Mouse (Mus musculus) naive thymus-derived CD4-positive, alpha-beta T cell, adult 5 months (primary cell): Measurements from ENCODE around the gene Trmt2b. TPM values are rescaled to one million over a fixed set of nuclear protein-coding genes. Genes with fewer than 3 reads are reported as not detected.

Source experiments
- polyA plus RNA-seq: library from polyadenylated mRNA; unstranded; fragments of 100-300 nt; shearing (Covaris generic); gene quantifications from one replicate; pipeline ENCODE4 v1.2.1, GENCODE M21; 2017

Trmt2b gene
- polyA plus RNA-seq = 22.0 TPM

DNA sequence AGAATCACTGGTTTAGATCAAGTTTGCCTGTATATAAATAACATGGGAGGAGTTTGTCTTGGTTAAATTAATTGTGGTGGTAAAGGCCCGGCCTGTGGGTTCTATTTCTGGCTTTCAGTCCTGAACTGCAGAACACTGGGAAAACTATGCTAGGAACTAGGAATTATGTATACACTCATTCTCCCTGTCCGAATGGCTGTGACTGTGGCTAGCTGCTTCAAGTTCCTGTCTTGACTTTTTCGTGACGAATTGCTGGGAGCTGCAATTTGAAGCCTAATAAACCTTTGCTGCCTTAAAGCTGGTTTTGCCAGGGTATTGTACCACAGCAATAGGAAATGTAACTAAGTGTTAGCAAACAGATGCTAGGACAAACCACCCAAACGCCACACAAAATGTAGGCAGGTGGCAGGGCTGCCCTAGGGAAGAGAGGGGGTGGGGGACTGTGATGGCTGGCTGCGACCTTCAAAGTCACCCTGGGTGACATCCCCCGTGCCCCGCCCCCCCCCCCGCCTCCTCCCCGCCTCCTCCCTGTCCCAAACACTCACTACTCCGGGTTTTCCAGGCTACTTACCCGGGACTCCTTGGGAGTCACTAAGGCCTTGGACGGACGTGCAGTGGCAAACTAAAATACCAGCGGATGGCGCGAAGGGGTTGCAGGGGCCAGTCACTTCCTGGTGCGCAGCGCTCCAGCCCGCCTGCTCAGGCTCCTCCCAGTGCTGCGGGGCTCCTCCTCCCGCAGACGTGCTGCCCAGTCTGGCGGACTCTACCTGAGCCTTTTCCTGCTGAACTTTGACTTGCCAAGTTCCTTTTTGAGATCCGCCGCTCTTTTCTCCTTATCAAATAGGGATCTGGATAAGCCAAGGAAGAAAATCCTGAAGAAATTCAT lies at the start of gene Trmt2b:
TSS of gene Trmt2b (minus strand) at position 710 of the 886 bp plus-strand sequence.

DNA sequence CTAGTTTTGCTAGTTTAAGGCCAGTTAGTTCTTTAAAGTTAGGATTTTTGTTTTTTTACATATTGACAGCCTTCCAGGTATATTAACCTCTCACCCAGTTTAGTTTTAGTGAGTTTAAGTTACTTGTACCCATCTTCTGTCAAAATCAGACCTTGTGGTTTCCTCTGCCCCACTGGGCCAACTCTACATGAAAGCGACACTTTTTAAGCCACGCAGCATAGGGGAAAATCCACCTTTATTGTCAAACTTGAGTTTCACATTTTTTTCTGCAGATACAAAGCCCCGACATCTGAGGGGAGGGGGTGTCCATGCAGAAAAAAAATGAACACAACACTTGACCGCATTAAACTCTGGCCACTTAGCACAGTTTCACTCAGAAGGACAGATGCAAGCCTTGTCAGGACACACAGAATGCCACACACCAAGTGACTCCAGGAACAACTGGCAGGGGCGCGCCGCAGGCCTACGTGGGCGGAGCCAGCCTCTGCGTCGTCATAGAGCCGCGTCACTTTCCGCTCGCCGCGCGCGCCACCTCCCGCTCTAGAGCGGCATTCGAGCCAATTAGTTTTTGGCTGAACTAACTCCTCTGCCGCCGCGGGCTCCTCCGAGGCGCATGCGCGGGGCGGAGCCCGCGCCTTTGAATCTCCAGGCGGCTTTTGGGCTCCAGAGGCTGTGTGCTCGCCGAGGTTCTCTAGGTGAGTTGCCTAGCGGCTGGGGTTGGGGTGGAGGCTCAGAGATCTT lies 30.9 kb upstream of the Trmt2b start, which contains the start of gene Cenpi:
TSS of gene Cenpi (plus strand) at position 551 of the 741 bp plus-strand sequence.

DNA sequence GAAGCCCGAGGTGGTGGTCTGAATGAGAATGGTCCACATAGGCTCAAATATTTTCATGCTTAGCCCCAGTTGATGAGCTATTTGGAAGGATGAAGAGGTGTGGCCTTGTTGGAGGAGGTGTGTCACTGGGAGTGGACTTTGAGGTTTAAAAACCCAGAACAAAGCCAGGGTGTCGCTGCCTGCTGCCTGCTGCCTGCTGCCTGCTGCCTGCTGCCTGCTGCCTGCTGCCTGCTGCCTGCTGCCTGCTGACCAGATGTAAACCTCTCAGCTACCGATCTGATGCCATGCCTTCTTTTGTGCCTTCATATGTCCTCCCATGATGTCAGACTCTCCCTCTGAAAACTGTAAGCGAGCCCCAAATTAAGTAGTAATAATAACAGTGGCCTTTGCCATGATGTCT lies 54.9 kb downstream of the Trmt2b start, which contains the start of gene Nox1:
TSS of gene Nox1 (minus strand) at position 101 of the 400 bp plus-strand sequence.

DNA sequence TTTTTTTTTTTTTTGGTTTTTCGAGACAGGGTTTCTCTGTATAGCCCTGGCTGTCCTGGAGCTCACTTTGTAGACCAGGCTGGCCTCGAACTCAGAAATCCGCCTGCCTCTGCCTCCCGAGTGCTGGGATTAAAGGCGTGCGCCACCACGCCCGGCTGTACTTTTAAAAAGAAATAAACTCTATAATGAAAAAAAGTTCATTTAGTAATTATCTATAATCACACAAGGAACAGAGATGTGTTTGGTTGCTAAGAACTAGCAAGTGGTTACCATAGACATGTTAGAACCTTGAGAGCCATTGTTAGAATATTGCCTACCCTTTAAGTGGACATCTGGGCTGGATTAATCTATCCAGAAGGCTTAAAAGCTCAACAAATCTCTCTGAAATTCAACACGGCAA lies 89.6 kb downstream of the Trmt2b start, which contains the start of gene Arl13a:
TSS of gene Arl13a (plus strand) at position 301 of the 400 bp plus-strand sequence.

Other genes starting within 250 kb of the Trmt2b start
- 53.5 TPM for gene Cstf2, start 217.8 kb downstream of the Trmt2b start, polyA plus RNA-seq
- gene Xkrx, start 114.9 kb downstream of the Trmt2b start, polyA plus RNA-seq = 13.0 TPM
- not detected for gene Arl13a, start 89.5 kb downstream of the Trmt2b start, polyA plus RNA-seq
- gene Nox1, start 55.0 kb downstream of the Trmt2b start, polyA plus RNA-seq = not detected
- 0.47 TPM for gene Tmem35a, start 18.2 kb upstream of the Trmt2b start, polyA plus RNA-seq
- gene Cenpi, start 31.1 kb upstream of the Trmt2b start, polyA plus RNA-seq = 1.6 TPM
- not detected for gene Drp2, start 127.6 kb upstream of the Trmt2b start, polyA plus RNA-seq
- gene Taf7l, start 199.5 kb upstream of the Trmt2b start, polyA plus RNA-seq = not detected